Mouse (Mus musculus) ES-E14 (cell line): Measurements from ENCODE around the gene Nucks1.

Experiments
- CHD2 ChIP-seq: IDR thresholded peaks from 2 replicates; pipeline ENCODE4 v1.6.1; 2014; ENCODE audit warnings: mild to moderate bottlenecking, low read depth, low read length, inconsistent platforms
- HCFC1 ChIP-seq: IDR thresholded peaks from 2 replicates; pipeline ENCODE4 v1.6.1; 2012; ENCODE audit warnings: low read length, inconsistent platforms, borderline replicate concordance; ENCODE audit not compliant: insufficient read depth
- MAFK ChIP-seq: IDR thresholded peaks from 2 replicates; pipeline ENCODE4 v1.6.1; 2014; ENCODE audit warnings: mild to moderate bottlenecking, low read depth, low read length, inconsistent platforms; ENCODE audit not compliant: insufficient read depth
- ZC3H11A ChIP-seq: IDR thresholded peaks from 2 replicates; pipeline ENCODE4 v1.6.1; 2012; ENCODE audit warnings: low read depth, mild to moderate bottlenecking, inconsistent platforms, low read length, borderline replicate concordance

DNA sequence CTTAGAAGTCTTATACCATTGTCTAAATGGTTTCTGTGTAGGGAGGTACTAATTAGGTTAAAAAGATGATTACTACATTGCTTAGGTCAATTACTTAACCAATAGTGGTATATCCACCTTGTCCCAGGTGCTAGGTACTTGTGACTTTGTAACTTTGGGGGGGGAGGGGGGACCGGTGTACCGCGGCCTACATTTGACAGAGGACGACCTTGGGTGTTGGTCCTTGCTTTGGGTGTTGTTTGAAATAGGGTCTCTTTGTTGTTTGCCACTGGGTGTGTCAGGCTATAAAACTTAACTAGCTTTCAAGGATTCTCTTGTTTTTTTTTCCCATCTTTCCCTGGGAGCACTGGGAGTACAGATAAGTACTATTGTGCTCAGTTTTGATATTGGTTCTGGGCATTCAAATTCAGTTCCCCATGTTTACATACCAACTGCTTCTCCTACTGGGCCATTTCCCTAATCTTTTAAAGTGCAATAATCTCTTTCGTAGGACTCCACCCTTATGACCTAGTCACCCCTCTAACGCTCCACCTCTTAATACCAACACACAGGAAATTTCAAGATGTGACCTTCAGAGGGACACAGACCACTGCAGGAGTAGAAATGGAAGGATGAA is 20.2 kb upstream of the Nucks1 start:
- TF ChIP-seq HCFC1: no peak
- TF ChIP-seq CHD2: peak; percentile 81
- TF ChIP-seq MAFK: no peak
- no peak for TF ChIP-seq ZC3H11A
